Mouse (Mus musculus): ENCODE data around the gene Bicdl1.

Bicdl1 gene

DNA sequence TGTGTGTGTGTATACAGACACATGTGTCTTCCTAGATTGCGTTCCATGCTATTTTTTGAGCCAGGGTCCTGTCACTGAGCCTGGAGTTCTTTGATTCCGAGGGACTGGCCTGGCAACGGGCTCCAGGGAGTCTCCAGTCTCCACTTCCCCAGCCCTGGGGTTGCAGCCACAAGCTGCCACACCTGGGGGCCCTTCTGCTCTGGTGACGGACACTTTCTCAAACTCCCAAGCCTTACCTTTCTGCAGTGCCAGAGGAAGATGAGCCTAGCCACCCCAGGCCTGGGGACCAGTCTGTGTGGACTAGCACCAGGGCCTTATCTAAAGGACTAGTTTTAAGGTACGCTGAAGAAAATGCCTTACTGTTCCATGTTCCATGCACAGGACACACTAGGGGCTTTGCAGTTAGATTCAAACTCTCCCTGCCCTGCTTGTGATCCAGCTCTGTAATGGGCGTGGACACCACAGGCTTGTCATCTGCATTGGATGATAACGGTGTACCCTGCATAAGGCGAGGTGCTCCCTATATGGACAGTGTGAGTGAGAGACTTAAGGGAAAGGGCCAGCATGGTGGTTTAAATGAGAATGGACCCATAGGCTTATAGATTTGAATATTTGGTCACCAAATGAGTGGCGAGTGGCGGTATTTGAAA lies 105.1 kb downstream of the Bicdl1 start:
- DNase-seq (ENCODE audit: low spot score in 2 of 2), result no peak

DNA sequence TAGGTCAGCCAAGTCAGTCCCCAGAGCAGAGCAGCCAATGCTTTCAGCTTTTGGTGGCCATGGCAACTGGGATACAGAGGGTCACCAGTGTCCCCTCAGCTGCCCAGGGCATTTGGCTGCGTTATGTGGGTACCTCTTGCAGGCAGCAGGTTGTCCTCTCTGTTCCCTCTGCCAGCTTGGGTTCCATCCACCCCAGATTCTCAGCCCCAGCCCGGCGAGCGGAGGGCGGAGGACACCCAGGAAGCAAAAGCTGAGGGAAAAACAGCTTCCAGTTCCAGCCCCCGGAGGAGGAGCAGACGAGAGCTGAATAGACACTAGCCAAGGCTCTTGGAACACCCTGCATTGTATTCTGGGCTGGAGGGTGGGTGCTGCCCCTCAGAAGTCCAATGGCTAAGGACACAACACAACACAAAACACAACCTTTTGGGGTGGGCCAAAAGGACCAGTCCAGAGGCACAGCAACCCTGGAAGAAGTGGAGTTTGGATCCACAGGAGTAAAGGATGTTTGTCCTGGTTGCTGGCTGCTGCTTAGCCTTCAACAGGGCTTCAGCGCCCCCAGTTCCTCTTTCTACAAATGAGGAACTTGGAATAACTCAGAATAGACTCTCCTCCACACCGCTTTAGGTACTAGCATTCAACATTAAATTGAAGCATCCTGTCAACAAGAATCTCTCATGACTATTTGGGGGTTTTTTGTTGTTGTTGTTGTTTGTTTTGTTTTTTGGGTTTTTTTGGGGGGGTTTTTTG lies 107.6 kb downstream of the Bicdl1 start:
- DNase-seq (ENCODE audit: low spot score in 2 of 2), result peak in 1 of 2 experiments; percentile 29

GRCm38 (mm10) chr5:115622686-115623085 lies 108.7 kb downstream of the Bicdl1 start:
- no peak for DNase-seq (ENCODE audit: low spot score in 2 of 2)

DNA sequence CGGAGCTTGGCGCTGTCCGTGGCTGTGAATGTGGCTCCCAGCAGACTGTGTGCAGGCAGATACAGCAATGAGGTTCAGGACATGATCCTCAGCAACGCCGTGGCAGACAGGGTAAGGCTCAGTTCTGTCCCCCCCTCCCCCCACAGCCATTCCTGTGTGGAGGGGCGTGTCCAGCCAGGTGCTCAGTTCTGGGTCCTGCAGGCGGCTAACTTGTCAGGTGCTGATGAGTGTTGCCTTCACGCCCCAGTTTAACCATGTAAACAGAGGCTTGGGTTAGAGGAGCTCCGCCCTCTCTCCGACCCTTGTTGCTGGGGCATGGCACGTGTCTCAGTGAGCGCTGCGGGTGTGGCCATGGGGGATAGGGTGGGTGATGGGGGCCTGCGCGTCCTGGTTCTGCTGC lies 111.7 kb downstream of the Bicdl1 start:
- DNase-seq (ENCODE audit: low spot score in 2 of 2), result no peak

DNA sequence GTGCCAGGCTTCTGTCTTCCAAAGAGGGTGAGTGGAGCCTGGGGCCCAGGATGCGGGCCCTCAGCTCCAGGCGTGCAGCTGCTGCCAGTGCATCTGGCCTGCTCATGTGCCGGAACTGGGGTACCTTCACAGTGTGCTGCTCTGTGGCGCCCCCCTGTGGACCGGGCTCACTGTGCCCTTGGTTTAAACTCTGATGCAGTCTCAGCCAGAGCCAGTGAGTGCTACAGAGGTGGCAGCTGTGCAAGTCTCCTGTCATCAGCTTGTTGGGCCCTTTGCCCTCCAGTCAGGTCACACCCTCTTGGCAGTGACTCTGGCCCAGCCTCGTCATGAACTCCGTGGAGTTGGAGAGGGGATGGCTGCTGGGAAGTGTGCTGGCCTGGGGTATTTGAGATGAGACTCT lies 116.5 kb downstream of the Bicdl1 start:
- DNase-seq (ENCODE audit: low spot score in 2 of 2), result peak; percentile 45 to 79

DNA sequence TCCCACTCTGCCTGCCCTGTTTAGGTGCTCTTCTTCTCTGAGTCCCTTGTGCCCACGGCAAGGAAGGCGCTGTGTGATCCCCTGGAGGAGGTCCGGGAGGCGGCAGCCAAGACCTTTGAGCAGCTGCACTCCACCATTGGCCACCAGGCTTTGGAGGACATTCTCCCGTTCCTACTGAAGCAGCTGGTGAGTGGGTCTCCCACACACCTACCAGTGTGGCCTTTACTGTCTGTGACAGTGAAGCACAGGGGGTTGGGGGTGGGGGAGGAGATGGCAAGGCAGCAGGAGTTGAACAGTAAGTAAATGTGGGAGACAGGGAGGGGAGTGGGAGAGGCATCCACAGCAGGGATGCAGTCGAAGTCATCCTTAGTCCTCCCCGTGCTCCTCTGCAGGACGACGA lies 118.1 kb downstream of the Bicdl1 start:
- no peak for DNase-seq (ENCODE audit: low spot score in 2 of 2)

- DNase-seq (ENCODE audit: low spot score in 2 of 2), result no peak
Observed at GRCm38 (mm10) chr5:115611566-115611965, 119.9 kb downstream of the Bicdl1 start.

DNA sequence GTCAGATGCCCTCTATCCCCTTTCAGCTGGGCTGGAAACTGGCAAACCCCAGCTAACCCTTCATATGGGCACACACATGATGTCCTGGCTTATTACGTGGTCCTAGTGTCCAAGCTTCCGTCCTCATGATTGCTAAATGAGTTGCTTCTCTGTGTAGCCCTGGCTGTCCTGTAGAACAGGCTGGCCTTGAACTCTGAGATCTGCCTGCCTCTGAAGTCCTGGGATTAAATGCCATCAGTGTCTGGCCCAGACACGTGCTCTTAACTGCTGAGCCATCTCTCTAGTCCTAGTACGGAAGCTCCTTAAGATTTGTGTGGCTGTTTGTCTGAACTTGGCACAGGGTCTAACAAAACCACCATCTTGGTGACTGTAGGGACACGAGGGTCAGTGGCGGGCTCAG lies 127.9 kb downstream of the Bicdl1 start:
- no peak for DNase-seq (ENCODE audit: low spot score in 2 of 2)
